Mouse (Mus musculus): ENCODE data around the gene Ptpn13.

The Ptpn13 gene

GRCm38 (mm10) chr5:103596467-103597146 lies 171.6 kb downstream of the Ptpn13 start:
- CTCF ChIA-PET = no interaction called here

GRCm38 (mm10) chr5:103597604-103598003 lies 172.6 kb downstream of the Ptpn13 start:
- CTCF ChIA-PET = no interaction called here

- CTCF ChIA-PET = no interaction called here
These were observed 173.3 kb downstream of the Ptpn13 start for GRCm38 (mm10) chr5:103598264-103598663.

GRCm38 (mm10) chr5:103598881-103599280 lies 173.9 kb downstream of the Ptpn13 start:
- CTCF ChIA-PET = interaction anchor here (0.6 kb wide), 1 partner anchor 160 kb away, joined by 12 read pairs; no protein-coding TSS in a partner anchor

GRCm38 (mm10) chr5:103603115-103603893 lies 178.3 kb downstream of the Ptpn13 start:
- CTCF ChIA-PET = no interaction called here

GRCm38 (mm10) chr5:103605707-103606106 lies 180.7 kb downstream of the Ptpn13 start:
- CTCF ChIA-PET = no interaction called here

- CTCF ChIA-PET = no interaction called here
These were observed 185.2 kb downstream of the Ptpn13 start for GRCm38 (mm10) chr5:103610148-103610547.

- CTCF ChIA-PET = no interaction called here
These were observed 186.0 kb downstream of the Ptpn13 start for GRCm38 (mm10) chr5:103610856-103611472.

GRCm38 (mm10) chr5:103612316-103612715 lies 187.3 kb downstream of the Ptpn13 start:
- CTCF ChIA-PET = no interaction called here

- CTCF ChIA-PET = no interaction called here
These were observed 189.4 kb downstream of the Ptpn13 start for GRCm38 (mm10) chr5:103614356-103614755.

- CTCF ChIA-PET = no interaction called here
These were observed 192.2 kb downstream of the Ptpn13 start for GRCm38 (mm10) chr5:103617191-103617590.

GRCm38 (mm10) chr5:103620301-103620973 lies 195.4 kb downstream of the Ptpn13 start:
- CTCF ChIA-PET = no interaction called here

GRCm38 (mm10) chr5:103622321-103622720 lies 197.3 kb downstream of the Ptpn13 start:
- CTCF ChIA-PET = no interaction called here

- CTCF ChIA-PET = no interaction called here
These were observed 199.8 kb downstream of the Ptpn13 start for GRCm38 (mm10) chr5:103624831-103625230.

- CTCF ChIA-PET = interaction anchor here (0.6 kb wide), 1 partner anchor 30 kb away, joined by 3 read pairs; no protein-coding TSS in a partner anchor
These were observed 203.5 kb downstream of the Ptpn13 start for GRCm38 (mm10) chr5:103628499-103628898.

GRCm38 (mm10) chr5:103629111-103629764 lies 204.2 kb downstream of the Ptpn13 start, which contains the start of gene Slc10a6:
Gene Slc10a6, minus strand, starts transcription at chr5:103629403.
- CTCF ChIA-PET = no interaction called here

- CTCF ChIA-PET = no interaction called here
These were observed 205.0 kb downstream of the Ptpn13 start for GRCm38 (mm10) chr5:103629854-103630580.

- CTCF ChIA-PET = no interaction called here
These were observed 212.2 kb downstream of the Ptpn13 start for GRCm38 (mm10) chr5:103637162-103637561.

GRCm38 (mm10) chr5:103644167-103644566 lies 219.2 kb downstream of the Ptpn13 start:
- CTCF ChIA-PET = no interaction called here

- CTCF ChIA-PET = no interaction called here
These were observed 222.3 kb downstream of the Ptpn13 start for GRCm38 (mm10) chr5:103647320-103647719.

Data from spleen, embryonic (tissue).